Mouse (Mus musculus) lung, embryonic 14.5 days (tissue): ENCODE measurements at regions not wholly inside any gene's neighbourhood (a gene's known extent, or its start where the extent isn't known, plus 50 kb on each side); places are given as distances from the start of the nearest gene placed in this dataset.

Experiments used
- ATAC-seq: fragments of 200-750 bp; cut with Nextera tagmentation; 2 replicates; pipeline ENCODE4 v1.8.0; 2017; ENCODE audit warnings: mild to moderate bottlenecking, moderate TSS enrichment, moderate library complexity; ENCODE audit not compliant: insufficient read depth
- DNase-seq: peaks from one replicate; pipeline ENCODE4 v3.0.0-alpha.2; 2015
- H3K27ac ChIP-seq: fragments of 300-500 bp; sonication (generic); 2 replicates; pipeline ENCODE4 v1.5.1; 2014; ENCODE audit warnings: low read depth, mild to moderate bottlenecking, moderate library complexity
- H3K27me3 ChIP-seq: fragments of 300-500 bp; sonication (generic); 2 replicates; pipeline ENCODE4 v1.6.1; 2014; ENCODE audit warnings: low read length, control low read depth; ENCODE audit not compliant: insufficient read depth
- H3K36me3 ChIP-seq: fragments of 300-500 bp; sonication (generic); 2 replicates; pipeline ENCODE4 v1.6.1; 2014; ENCODE audit warnings: control low read depth; ENCODE audit not compliant: insufficient read depth
- H3K4me1 ChIP-seq: fragments of 300-500 bp; sonication (generic); 2 replicates; pipeline ENCODE4 v1.6.1; 2014; ENCODE audit warnings: antibody characterized with exemption, control low read depth; ENCODE audit not compliant: insufficient read depth
- H3K4me2 ChIP-seq: fragments of 300-500 bp; sonication (generic); 2 replicates; pipeline ENCODE4 v1.6.1; 2014; ENCODE audit warnings: mild to moderate bottlenecking
- H3K4me3 ChIP-seq: fragments of 300-500 bp; sonication (generic); 2 replicates; pipeline ENCODE4 v1.5.1; 2014; ENCODE audit warnings: low read depth, low read length
- H3K9ac ChIP-seq: fragments of 300-500 bp; sonication (generic); 2 replicates; pipeline ENCODE4 v1.6.1; 2014
- H3K9me3 ChIP-seq: fragments of 300-500 bp; sonication (generic); 2 replicates; pipeline ENCODE4 v1.6.1; 2016; ENCODE audit warnings: low read depth, low read length, control low read depth
- CTCF ChIP-seq: IDR thresholded peaks from 2 replicates; pipeline ENCODE4 v1.5.1; 2016; ENCODE audit warnings: antibody characterized with exemption, low read depth
- WGBS: fragments of 180-500 bp; shearing (Covaris S2); extraction: QIAGEN DNeasy Blood & Tissue Kit; methylation state at CpG from one replicate; pipeline ENCODE4 v1.1.7; 2014; 5-methylcytosine and 5-hydroxymethylcytosine counted together

GRCm38 (mm10) chr3:62104560-62104959 lies 233.6 kb upstream of the Arhgef26 start:
- H3K36me3 ChIP-seq, result no peaks in the 10 kb centered on the region
- ATAC-seq (no peak), DNase-seq (no peak)
- H3K4me3 ChIP-seq, result no peak overlapping the region
- no peaks in the 10 kb centered on the region for H3K4me1 ChIP-seq
- H3K9ac ChIP-seq, result no peak overlapping the region
- WGBS, result 58% methylated on average over 1 of the region's 1 CpGs
- no peak for TF ChIP-seq CTCF
- no peak overlapping the region for H3K4me2 ChIP-seq
- no peaks in the 10 kb centered on the region for H3K9me3 ChIP-seq
- H3K27ac ChIP-seq, result no peak overlapping the region
- H3K27me3 ChIP-seq, result no peaks in the 10 kb centered on the region

DNA sequence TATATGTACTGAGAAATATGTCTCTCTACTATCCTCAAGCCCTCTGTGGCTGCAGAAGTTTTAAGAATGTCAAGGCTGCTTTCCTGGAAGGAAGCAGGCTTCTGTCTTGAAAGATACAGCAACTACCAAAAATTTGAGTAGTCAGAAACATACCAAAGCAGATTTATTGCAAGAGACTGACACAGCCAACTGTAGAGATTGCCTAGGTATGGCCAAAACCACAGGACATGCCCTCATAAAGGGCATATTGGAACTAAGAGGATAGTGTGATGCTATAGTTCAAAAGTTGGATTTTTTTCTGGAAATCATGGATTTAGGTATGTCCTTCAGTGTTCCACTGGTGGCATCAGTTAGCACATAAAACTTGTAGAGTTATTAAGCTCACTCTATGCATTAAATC lies 230.8 kb upstream of the Arhgef26 start:
- no peak for TF ChIP-seq CTCF
- H3K27ac ChIP-seq, result no peak overlapping the region
- ATAC-seq (no peak), DNase-seq (no peak)
- H3K4me1 ChIP-seq, result no peaks in the 10 kb centered on the region
- H3K4me2 ChIP-seq, result no peak overlapping the region
- no peaks in the 10 kb centered on the region for H3K27me3 ChIP-seq
- no peaks in the 10 kb centered on the region for H3K9me3 ChIP-seq
- no peaks in the 10 kb centered on the region for H3K36me3 ChIP-seq
- H3K4me3 ChIP-seq, result no peak overlapping the region
- no peak overlapping the region for H3K9ac ChIP-seq
